Mouse (Mus musculus) hindbrain, postnatal 0 days (tissue): ENCODE measurements around the gene Olfr190. TPM values are rescaled to one million over a fixed set of nuclear protein-coding genes. Genes with fewer than 3 reads are reported as not detected.

Source experiments
- ATAC-seq: fragments of 200-750 bp; cut with Nextera tagmentation; 2 replicates; pipeline ENCODE4 v1.8.0; 2017; ENCODE audit warnings: mild to moderate bottlenecking, moderate TSS enrichment, moderate library complexity
- DNase-seq: peaks from one replicate; pipeline ENCODE4 v3.0.0-alpha.2; 2015; ENCODE audit warnings: low spot score
- H3K27ac ChIP-seq: fragments of 300-500 bp; sonication (generic); 2 replicates; pipeline ENCODE4 v1.5.1; 2014; ENCODE audit warnings: mild to moderate bottlenecking
- H3K27me3 ChIP-seq: fragments of 300-500 bp; sonication (generic); 2 replicates; pipeline ENCODE4 v1.6.1; 2014; ENCODE audit warnings: low read length, mixed read lengths; ENCODE audit not compliant: insufficient read depth
- H3K36me3 ChIP-seq: fragments of 300-500 bp; sonication (generic); 2 replicates; pipeline ENCODE4 v1.6.1; 2014; ENCODE audit warnings: low read length, mixed read lengths; ENCODE audit not compliant: insufficient read depth
- H3K4me1 ChIP-seq: fragments of 300-500 bp; sonication (generic); 2 replicates; pipeline ENCODE4 v1.6.1; 2014; ENCODE audit warnings: antibody characterized with exemption, low read length, mixed read lengths; ENCODE audit not compliant: insufficient read depth
- H3K4me2 ChIP-seq: fragments of 300-500 bp; sonication (generic); 2 replicates; pipeline ENCODE4 v1.6.1; 2014; ENCODE audit warnings: low read depth, mild to moderate bottlenecking, low read length, moderate library complexity, mixed read lengths
- H3K4me3 ChIP-seq: fragments of 300-500 bp; sonication (generic); 2 replicates; pipeline ENCODE4 v1.5.1; 2014; ENCODE audit warnings: low read length
- H3K9ac ChIP-seq: fragments of 300-500 bp; sonication (generic); replicated peaks from 2 replicates; pipeline ENCODE4 v1.6.1; 2014; ENCODE audit warnings: mild to moderate bottlenecking, low read length, moderate library complexity, mixed read lengths
- H3K9me3 ChIP-seq: fragments of 300-500 bp; sonication (generic); 2 replicates; pipeline ENCODE4 v1.6.1; 2016; ENCODE audit warnings: low read length, mixed read lengths
- CTCF ChIP-seq: IDR thresholded peaks from 2 replicates; pipeline ENCODE4 v1.5.1; 2016; ENCODE audit warnings: antibody characterized with exemption, control low read depth, low read depth
- WGBS: fragments of 180-500 bp; shearing (Covaris S2); extraction: QIAGEN DNeasy Blood & Tissue Kit; methylation state at CpG from one replicate; pipeline ENCODE4 v1.1.7; 2014; 5-methylcytosine and 5-hydroxymethylcytosine counted together
- polyA plus RNA-seq: library from polyadenylated mRNA; unstranded; fragments of >200 nt; fragmentation: Nextera tagmentation; extraction: Ambion mirVana; gene quantifications from 2 replicates; pipeline ENCODE4 v1.2.1, GENCODE M21; 2015
- total RNA-seq: library from RNA; depleted of rRNA; stranded (reverse); fragments of >200 nt; gene quantifications from 2 replicates; pipeline ENCODE4 v1.2.3, GENCODE M21; 2014; rRNA removed

The Olfr190 gene
- total and polyA plus RNA-seq, 2 experiments from 2014 or later: not detected

GRCm38 (mm10) chr16:59039710-59040109, 38.1 kb downstream of the Olfr190 start, which contains the start of gene Olfr187:
Gene Olfr187, minus strand, starts transcription at chr16:59039767.
- WGBS: 89% methylated on average over 7 of the region's 7 CpGs
- Histone ChIP-seq H3K27me3 (no peaks in the 10 kb centered on the region), H3K36me3 (no peaks in the 10 kb centered on the region), H3K9me3 (no peaks in the 10 kb centered on the region), H3K27ac (no peak within 1 kb of the TSS), H3K4me2 (no peak within 1 kb of the TSS), H3K9ac (no peak within 1 kb of the TSS), H3K4me1 (no peaks in the 10 kb centered on the region), H3K4me3 (no peak within 1 kb of the TSS)
- ATAC-seq: no peak
- TF ChIP-seq CTCF: no peak
- no peak for DNase-seq

- Histone ChIP-seq H3K27ac (no peak within 1 kb of the TSS), H3K27me3 (no peaks in the 10 kb centered on the region), H3K4me2 (no peak within 1 kb of the TSS), H3K9me3 (no peaks in the 10 kb centered on the region), H3K9ac (no peak within 1 kb of the TSS), H3K36me3 (no peaks in the 10 kb centered on the region), H3K4me1 (no peaks in the 10 kb centered on the region), H3K4me3 (no peak within 1 kb of the TSS)
- DNase-seq: no peak
- no peak for TF ChIP-seq CTCF
- ATAC-seq: no peak
- 94% methylated on average over 4 of the region's 4 CpGs for WGBS
These were observed 47.6 kb downstream of the Olfr190 start, which contains the start of gene Olfr186 for GRCm38 (mm10) chr16:59030191-59030590. Gene Olfr186, minus strand, starts transcription at chr16:59030291.

Other genes starting within 250 kb of the Olfr190 start
- gene Olfr177, start 203.2 kb downstream of the Olfr190 start, total RNA-seq: not detected in 2 replicates
- not detected in 2 replicates for gene Olfr177, start 203.2 kb downstream of the Olfr190 start, polyA plus RNA-seq
- gene Olfr178, start 185.9 kb downstream of the Olfr190 start, total RNA-seq: not detected in 2 replicates
- not detected in 2 replicates for gene Olfr178, start 185.9 kb downstream of the Olfr190 start, polyA plus RNA-seq
- gene Olfr181, start 149.2 kb downstream of the Olfr190 start, total RNA-seq: not detected in 2 replicates
- not detected in 2 replicates for gene Olfr181, start 149.2 kb downstream of the Olfr190 start, polyA plus RNA-seq
- gene Olfr180, start 148.6 kb downstream of the Olfr190 start, total RNA-seq: not detected in 2 replicates
- gene Olfr180, start 148.6 kb downstream of the Olfr190 start, polyA plus RNA-seq: not detected in 2 replicates
- gene Olfr183, start 82.6 kb downstream of the Olfr190 start, total RNA-seq: not detected in 2 replicates
- gene Olfr183, start 82.6 kb downstream of the Olfr190 start, polyA plus RNA-seq: not detected in 2 replicates
- not detected in 2 replicates for gene Olfr186, start 47.7 kb downstream of the Olfr190 start, total RNA-seq
- gene Olfr186, start 47.7 kb downstream of the Olfr190 start, polyA plus RNA-seq: not detected in 2 replicates
- not detected in 2 replicates for gene Olfr187, start 38.2 kb downstream of the Olfr190 start, total RNA-seq
- gene Olfr187, start 38.2 kb downstream of the Olfr190 start, polyA plus RNA-seq: not detected in 2 replicates
- not detected in 2 replicates for gene Olfr191, start 11.8 kb upstream of the Olfr190 start, total RNA-seq
- gene Olfr191, start 11.8 kb upstream of the Olfr190 start, polyA plus RNA-seq: not detected in 2 replicates
- not detected in 2 replicates for gene Olfr193, start 33.9 kb upstream of the Olfr190 start, total RNA-seq
- gene Olfr193, start 33.9 kb upstream of the Olfr190 start, polyA plus RNA-seq: not detected in 2 replicates
- gene Olfr194, start 43.1 kb upstream of the Olfr190 start, total RNA-seq: not detected in 2 replicates
- gene Olfr194, start 43.1 kb upstream of the Olfr190 start, polyA plus RNA-seq: not detected in 2 replicates
- not detected in 2 replicates for gene Olfr195, start 69.0 kb upstream of the Olfr190 start, total RNA-seq
- not detected in 2 replicates for gene Olfr195, start 69.0 kb upstream of the Olfr190 start, polyA plus RNA-seq
- gene Olfr196, start 92.4 kb upstream of the Olfr190 start, total RNA-seq: not detected in 2 replicates
- not detected in 2 replicates for gene Olfr196, start 92.4 kb upstream of the Olfr190 start, polyA plus RNA-seq
- not detected in 2 replicates for gene Olfr198, start 125.5 kb upstream of the Olfr190 start, total RNA-seq
- not detected in 2 replicates for gene Olfr198, start 125.5 kb upstream of the Olfr190 start, polyA plus RNA-seq
- gene Olfr199, start 141.8 kb upstream of the Olfr190 start, total RNA-seq: not detected in 2 replicates
- gene Olfr199, start 141.8 kb upstream of the Olfr190 start, polyA plus RNA-seq: not detected in 2 replicates
- not detected in 2 replicates for gene Olfr201, start 194.6 kb upstream of the Olfr190 start, total RNA-seq
- not detected in 2 replicates for gene Olfr201, start 194.6 kb upstream of the Olfr190 start, polyA plus RNA-seq
- not detected in 2 replicates for gene Olfr202, start 208.8 kb upstream of the Olfr190 start, total RNA-seq
- gene Olfr202, start 208.8 kb upstream of the Olfr190 start, polyA plus RNA-seq: not detected in 2 replicates
- gene Olfr203, start 220.9 kb upstream of the Olfr190 start, total RNA-seq: not detected in 2 replicates
- gene Olfr203, start 220.9 kb upstream of the Olfr190 start, polyA plus RNA-seq: not detected in 2 replicates
- gene Olfr204, start 240.2 kb upstream of the Olfr190 start, total RNA-seq: not detected in 2 replicates
- gene Olfr204, start 240.2 kb upstream of the Olfr190 start, polyA plus RNA-seq: not detected in 2 replicates